Mouse (Mus musculus) heart, postnatal 0 days (tissue): Measurements from ENCODE around the gene Fbxl14. TPM values are rescaled to one million over a fixed set of nuclear protein-coding genes. Genes with fewer than 3 reads are reported as not detected.

Experiments used
- ATAC-seq: fragments of 200-750 bp; cut with Nextera tagmentation; 2 replicates; pipeline ENCODE4 v1.8.0; 2017; ENCODE audit warnings: low read depth, moderate number of reproducible peaks, moderate library complexity; ENCODE audit not compliant: insufficient read depth
- DNase-seq: peaks from one replicate; pipeline ENCODE4 v3.0.0-alpha.2; 2016; ENCODE audit warnings: low spot score
- H3K27ac ChIP-seq: fragments of 300-500 bp; sonication (generic); 2 replicates; pipeline ENCODE4 v1.5.1; 2014; ENCODE audit warnings: low read depth, mild to moderate bottlenecking
- H3K27me3 ChIP-seq: fragments of 300-500 bp; sonication (generic); 2 replicates; pipeline ENCODE4 v1.6.1; 2014; ENCODE audit warnings: low read length, mixed read lengths; ENCODE audit not compliant: control insufficient read depth, insufficient read depth
- H3K36me3 ChIP-seq: fragments of 300-500 bp; sonication (generic); replicated peaks from 2 replicates; pipeline ENCODE4 v1.6.1; 2014; ENCODE audit warnings: low read length, mixed read lengths; ENCODE audit not compliant: control insufficient read depth, insufficient read depth
- H3K4me1 ChIP-seq: fragments of 300-500 bp; sonication (generic); 2 replicates; pipeline ENCODE4 v1.6.1; 2014; ENCODE audit warnings: antibody characterized with exemption; ENCODE audit not compliant: control insufficient read depth, insufficient read depth
- H3K4me2 ChIP-seq: fragments of 300-500 bp; sonication (generic); 2 replicates; pipeline ENCODE4 v1.6.1; 2014; ENCODE audit warnings: low read depth, mild to moderate bottlenecking, low read length, moderate library complexity
- H3K4me3 ChIP-seq: fragments of 300-500 bp; sonication (generic); 2 replicates; pipeline ENCODE4 v1.5.1; 2014; ENCODE audit warnings: low read depth, low read length
- H3K9ac ChIP-seq: fragments of 300-500 bp; sonication (generic); replicated peaks from 2 replicates; pipeline ENCODE4 v1.6.1; 2014; ENCODE audit warnings: low read depth, low read length, mixed read lengths
- H3K9me3 ChIP-seq: fragments of 300-500 bp; sonication (generic); replicated peaks from 2 replicates; pipeline ENCODE4 v1.6.1; 2016; ENCODE audit warnings: low read length; ENCODE audit not compliant: control insufficient read depth
- CTCF ChIP-seq: IDR thresholded peaks from 2 replicates; pipeline ENCODE4 v1.5.1; 2016; ENCODE audit warnings: antibody characterized with exemption, control low read depth, low read depth
- EP300 ChIP-seq: IDR thresholded peaks from 2 replicates; pipeline ENCODE4 v1.6.1; 2016; ENCODE audit warnings: antibody characterized with exemption, low read depth
- WGBS: fragments of 180-500 bp; shearing (Covaris S2); extraction: QIAGEN DNeasy Blood & Tissue Kit; methylation state at CpG from one replicate; pipeline ENCODE4 v1.1.7; 2014; 5-methylcytosine and 5-hydroxymethylcytosine counted together
- polyA plus RNA-seq: library from polyadenylated mRNA; unstranded; fragments of >200 nt; fragmentation: Nextera tagmentation; extraction: Ambion mirVana; gene quantifications from 2 replicates; pipeline ENCODE4 v1.2.1, GENCODE M21; 2015
- total RNA-seq: library from RNA; depleted of rRNA; stranded (reverse); fragments of >200 nt; gene quantifications from 2 replicates; pipeline ENCODE4 v1.2.3, GENCODE M21; 2014; ENCODE audit warnings: low replicate concordance

Gene Fbxl14
- total and polyA plus RNA-seq, 2 experiments from 2014 or later, result 2.2 to 40.1 TPM

DNA sequence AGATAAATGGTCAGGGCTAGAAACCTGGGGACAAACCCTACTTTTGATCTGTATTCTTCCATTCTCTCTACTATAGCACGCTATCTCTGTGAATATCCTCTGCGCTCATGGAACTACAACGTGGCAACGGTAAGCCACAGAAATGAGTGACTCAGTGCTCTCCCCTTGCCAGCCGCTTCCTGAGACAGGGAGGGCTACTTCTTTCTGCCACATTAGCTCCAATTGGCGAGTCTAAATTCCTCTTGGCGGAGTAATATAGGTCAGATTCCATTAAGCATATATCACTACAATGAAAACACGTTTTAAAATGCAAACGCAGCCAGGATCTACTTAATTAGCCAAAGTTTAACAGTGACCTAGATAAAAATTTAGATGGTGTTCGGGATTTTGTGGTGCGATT is 33.2 kb downstream of the Fbxl14 start:
- no peak overlapping the region for H3K9ac ChIP-seq
- ATAC-seq (no peak), DNase-seq (no peak)
- no peak overlapping the region for H3K27ac ChIP-seq
- H3K9me3 ChIP-seq, result no peaks in the 10 kb centered on the region; the same call in 1 of the 2 replicates
- no peak for TF ChIP-seq CTCF
- no peak for TF ChIP-seq EP300
- no peak overlapping the region for H3K4me3 ChIP-seq
- H3K4me1 ChIP-seq, result peaks cover 26% of the 10 kb centered on the region; the same call in 1 of the 2 replicates
- no peaks in the 10 kb centered on the region for H3K27me3 ChIP-seq
- WGBS, result 85% methylated on average over 11 of the region's 11 CpGs
- H3K4me2 ChIP-seq, result no peak overlapping the region
- H3K36me3 ChIP-seq, result no peaks in the 10 kb centered on the region

- ATAC-seq, result no peak
- peaks cover 23% of the 10 kb centered on the region; the same call in 1 of the 2 replicates for H3K4me1 ChIP-seq
- H3K4me2 ChIP-seq, result no peak overlapping the region
- no peak overlapping the region for H3K9ac ChIP-seq
- H3K27ac ChIP-seq, result no peak overlapping the region
- H3K4me3 ChIP-seq, result no peak overlapping the region
- H3K9me3 ChIP-seq, result no peaks in the 10 kb centered on the region; the same call in 1 of the 2 replicates
- H3K27me3 ChIP-seq, result no peaks in the 10 kb centered on the region
- DNase-seq, result no peak
- no peak for TF ChIP-seq EP300
- no peak for TF ChIP-seq CTCF
- 79% methylated on average over 5 of the region's 5 CpGs for WGBS
- H3K36me3 ChIP-seq, result no peaks in the 10 kb centered on the region
These were observed 34.0 kb downstream of the Fbxl14 start for GRCm38 (mm10) chr6:119513452-119513851.

DNA sequence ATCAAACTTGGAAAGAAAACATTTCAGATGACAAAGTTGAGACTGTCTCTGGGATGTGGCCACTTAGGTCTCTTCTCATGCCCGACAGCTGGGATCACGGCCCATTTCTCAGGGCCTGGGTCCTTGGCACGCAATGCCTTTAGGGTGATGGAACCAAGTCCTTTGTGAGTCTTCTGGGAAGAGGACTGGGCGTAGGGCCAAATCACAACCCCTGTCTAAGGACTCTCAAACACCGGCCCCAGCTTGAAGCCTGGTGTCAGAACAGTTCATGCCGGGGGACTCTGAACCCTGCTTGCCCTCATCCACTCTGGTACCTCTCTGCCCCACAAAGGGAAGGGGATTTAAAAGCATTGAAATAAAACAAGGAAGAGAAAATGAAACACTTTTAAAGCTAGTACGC is 34.6 kb downstream of the Fbxl14 start:
- H3K4me1 ChIP-seq, result peaks cover 19% of the 10 kb centered on the region; the same call in 1 of the 2 replicates
- WGBS, result 31% methylated on average over 7 of the region's 7 CpGs
- DNase-seq, result peak; percentile 32
- no peak overlapping the region for H3K4me3 ChIP-seq
- ATAC-seq, result no peak
- H3K9ac ChIP-seq, result no peak overlapping the region
- H3K9me3 ChIP-seq, result no peaks in the 10 kb centered on the region; the same call in 1 of the 2 replicates
- no peaks in the 10 kb centered on the region for H3K27me3 ChIP-seq
- no peak overlapping the region for H3K4me2 ChIP-seq
- no peak overlapping the region for H3K27ac ChIP-seq
- TF ChIP-seq CTCF (no peak), EP300 (no peak)
- H3K36me3 ChIP-seq, result no peaks in the 10 kb centered on the region

- Histone ChIP-seq H3K4me2 (no peak overlapping the region), H3K27ac (no peak overlapping the region; the same call in 1 of the 2 replicates)
- DNase-seq, result no peak
These were observed 41.3 kb downstream of the Fbxl14 start for GRCm38 (mm10) chr6:119520731-119521130.

DNA sequence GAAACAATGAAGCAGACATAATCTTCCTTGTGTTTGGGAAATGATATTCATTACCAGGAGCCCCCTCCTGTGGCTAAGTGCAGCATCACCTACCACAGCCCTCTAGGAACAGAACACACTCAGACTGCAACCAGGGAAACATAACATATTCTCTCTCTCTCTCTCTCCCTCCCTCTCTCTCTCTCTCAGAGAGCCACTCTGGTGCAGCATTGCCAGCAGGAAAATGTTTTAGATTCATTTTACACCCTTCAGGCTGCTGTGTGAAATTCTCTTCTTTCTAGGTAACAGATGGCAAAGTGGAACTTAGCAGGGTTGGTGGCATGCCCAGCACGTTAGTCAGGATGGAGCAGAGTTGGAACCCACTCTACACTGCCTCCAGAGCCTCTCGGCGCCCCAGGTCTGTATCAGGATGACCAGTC is 42.0 kb downstream of the Fbxl14 start:
- H3K9ac ChIP-seq, result no peak overlapping the region
- DNase-seq (peak; percentile 35), ATAC-seq (peak; percentile 41; the same call in 1 of the 2 replicates)
- H3K9me3 ChIP-seq, result no peaks in the 10 kb centered on the region; the same call in 1 of the 2 replicates
- H3K4me2 ChIP-seq, result no peak overlapping the region
- no peak overlapping the region for H3K27ac ChIP-seq
- TF ChIP-seq CTCF, result peak; percentile 51
- TF ChIP-seq EP300, result no peak
- H3K27me3 ChIP-seq, result no peaks in the 10 kb centered on the region
- peaks cover 5% of the 10 kb centered on the region; the same call in 1 of the 2 replicates for H3K4me1 ChIP-seq
- no peaks in the 10 kb centered on the region for H3K36me3 ChIP-seq
- no peak overlapping the region for H3K4me3 ChIP-seq
- WGBS, result 57% methylated on average over 3 of the region's 3 CpGs

More at GRCm38 (mm10) chr6:119520731-119521130, 41.3 kb downstream of the Fbxl14 start:
- H3K9ac ChIP-seq, result no peak overlapping the region
- peaks cover 5% of the 10 kb centered on the region; the same call in 1 of the 2 replicates for H3K4me1 ChIP-seq
- no peaks in the 10 kb centered on the region for H3K27me3 ChIP-seq
- no peak for TF ChIP-seq CTCF
- no peak for TF ChIP-seq EP300
- ATAC-seq, result no peak
- no peak overlapping the region for H3K4me3 ChIP-seq
- no peaks in the 10 kb centered on the region; the same call in 1 of the 2 replicates for H3K9me3 ChIP-seq
- WGBS, result 21% methylated on average over 9 of the region's 9 CpGs
- no peaks in the 10 kb centered on the region for H3K36me3 ChIP-seq

GRCm38 (mm10) chr6:119521931-119522391 is 42.5 kb downstream of the Fbxl14 start:
- DNase-seq (no peak), ATAC-seq (no peak)
- Histone ChIP-seq H3K36me3 (no peaks in the 10 kb centered on the region), H3K27me3 (no peaks in the 10 kb centered on the region), H3K27ac (no peak overlapping the region), H3K9ac (no peak overlapping the region), H3K9me3 (no peaks in the 10 kb centered on the region; the same call in 1 of the 2 replicates), H3K4me1 (peaks cover 7% of the 10 kb centered on the region; the same call in 1 of the 2 replicates), H3K4me2 (no peak overlapping the region), H3K4me3 (no peak overlapping the region)
- 42% methylated on average over 3 of the region's 3 CpGs for WGBS
- TF ChIP-seq EP300 (no peak), CTCF (no peak)
